Mouse (Mus musculus): ENCODE measurements around the gene St13. TPM values are rescaled to one million over a fixed set of nuclear protein-coding genes. Genes with fewer than 3 reads are reported as not detected.

St13 gene
- polyA plus RNA-seq, 1 experiment from 2014 or later = 196 TPM

GRCm38 (mm10) chr15:81378845-81379244 lies 21.0 kb downstream of the St13 start:
- ATAC-seq (ENCODE audit: low FRiP score) (no peak), DNase-seq (ENCODE audit: low spot score, missing footprints) (no peak)
- Histone ChIP-seq H3K36me3 (ENCODE audit: control insufficient read depth, insufficient read depth, low read length) (peaks cover 16% of the 10 kb centered on the region), H3K4me3 (ENCODE audit: low read depth, low read length) (no peak overlapping the region), H3K4me2 (no peak overlapping the region), H3K4me1 (ENCODE audit: control insufficient read depth, insufficient read depth, low read length) (no peaks in the 10 kb centered on the region), H3K9me3 (ENCODE audit: control insufficient read depth, low read length) (no peaks in the 10 kb centered on the region), H3K27me3 (ENCODE audit: control insufficient read depth, insufficient read depth, low read length) (no peaks in the 10 kb centered on the region), H3K9ac (ENCODE audit: low read length) (no peak overlapping the region), H3K27ac (ENCODE audit: low read depth, low read length) (no peak overlapping the region)
- WGBS = 82% methylated on average over 2 of the region's 2 CpGs

GRCm38 (mm10) chr15:81374621-81375020 lies 25.3 kb downstream of the St13 start:
- H3K27me3 ChIP-seq (ENCODE audit: control insufficient read depth, insufficient read depth, low read length) = no peaks in the 10 kb centered on the region
- H3K27ac ChIP-seq (ENCODE audit: low read depth, low read length) = no peak overlapping the region
- no peaks in the 10 kb centered on the region for H3K9me3 ChIP-seq (ENCODE audit: control insufficient read depth, low read length)
- H3K36me3 ChIP-seq (ENCODE audit: control insufficient read depth, insufficient read depth, low read length) = peaks cover 21% of the 10 kb centered on the region
- H3K4me1 ChIP-seq (ENCODE audit: control insufficient read depth, insufficient read depth, low read length) = no peaks in the 10 kb centered on the region
- H3K9ac ChIP-seq (ENCODE audit: low read length) = no peak overlapping the region
- DNase-seq (ENCODE audit: low spot score, missing footprints) (no peak), ATAC-seq (ENCODE audit: low FRiP score) (no peak)
- H3K4me2 ChIP-seq = no peak overlapping the region
- H3K4me3 ChIP-seq (ENCODE audit: low read depth, low read length) = no peak overlapping the region
- 92% methylated on average over 11 of the region's 11 CpGs for WGBS

- Histone ChIP-seq H3K4me3 (ENCODE audit: low read depth, low read length) (no peak overlapping the region), H3K27me3 (ENCODE audit: control insufficient read depth, insufficient read depth, low read length) (no peaks in the 10 kb centered on the region), H3K9ac (ENCODE audit: low read length) (no peak overlapping the region), H3K27ac (ENCODE audit: low read depth, low read length) (no peak overlapping the region), H3K4me2 (no peak overlapping the region), H3K9me3 (ENCODE audit: control insufficient read depth, low read length) (no peaks in the 10 kb centered on the region), H3K4me1 (ENCODE audit: control insufficient read depth, insufficient read depth, low read length) (no peaks in the 10 kb centered on the region), H3K36me3 (ENCODE audit: control insufficient read depth, insufficient read depth, low read length) (peaks cover 16% of the 10 kb centered on the region)
- 29% methylated on average over 1 of the region's 1 CpGs for WGBS
- ATAC-seq (ENCODE audit: low FRiP score) = no peak
- DNase-seq (ENCODE audit: low spot score, missing footprints) = no peak
These were observed 29.5 kb downstream of the St13 start for GRCm38 (mm10) chr15:81370356-81370755.

GRCm38 (mm10) chr15:81368601-81369000 lies 31.3 kb downstream of the St13 start:
- Histone ChIP-seq H3K9ac (ENCODE audit: low read length) (no peak overlapping the region), H3K9me3 (ENCODE audit: control insufficient read depth, low read length) (no peaks in the 10 kb centered on the region), H3K36me3 (ENCODE audit: control insufficient read depth, insufficient read depth, low read length) (peaks cover 16% of the 10 kb centered on the region), H3K4me2 (no peak overlapping the region), H3K27ac (ENCODE audit: low read depth, low read length) (no peak overlapping the region), H3K4me1 (ENCODE audit: control insufficient read depth, insufficient read depth, low read length) (no peaks in the 10 kb centered on the region), H3K27me3 (ENCODE audit: control insufficient read depth, insufficient read depth, low read length) (no peaks in the 10 kb centered on the region), H3K4me3 (ENCODE audit: low read depth, low read length) (no peak overlapping the region)
- ATAC-seq (ENCODE audit: low FRiP score) = no peak
- 94% methylated on average over 1 of the region's 1 CpGs for WGBS
- no peak for DNase-seq (ENCODE audit: low spot score, missing footprints)

- 92% methylated on average over 4 of the region's 4 CpGs for WGBS
- Histone ChIP-seq H3K9me3 (ENCODE audit: control insufficient read depth, low read length) (no peaks in the 10 kb centered on the region), H3K36me3 (ENCODE audit: control insufficient read depth, insufficient read depth, low read length) (peaks cover 9% of the 10 kb centered on the region; the same call in 1 of the 2 replicates), H3K4me2 (no peak overlapping the region), H3K27ac (ENCODE audit: low read depth, low read length) (no peak overlapping the region), H3K27me3 (ENCODE audit: control insufficient read depth, insufficient read depth, low read length) (no peaks in the 10 kb centered on the region), H3K4me1 (ENCODE audit: control insufficient read depth, insufficient read depth, low read length) (no peaks in the 10 kb centered on the region), H3K9ac (ENCODE audit: low read length) (no peak overlapping the region), H3K4me3 (ENCODE audit: low read depth, low read length) (no peak overlapping the region)
- no peak for DNase-seq (ENCODE audit: low spot score, missing footprints)
- ATAC-seq (ENCODE audit: low FRiP score) = no peak
These were observed 33.6 kb downstream of the St13 start for GRCm38 (mm10) chr15:81366241-81366640.

- no peak overlapping the region for H3K4me2 ChIP-seq
- H3K4me3 ChIP-seq (ENCODE audit: low read depth, low read length) = no peak overlapping the region
- whole genome bisulfite sequencing = 93% methylated on average over 8 of the region's 8 CpGs
- H3K9ac ChIP-seq (ENCODE audit: low read length) = no peak overlapping the region
- no peaks in the 10 kb centered on the region for H3K27me3 ChIP-seq (ENCODE audit: control insufficient read depth, insufficient read depth, low read length)
- no peak overlapping the region for H3K27ac ChIP-seq (ENCODE audit: low read depth, low read length)
- H3K9me3 ChIP-seq (ENCODE audit: control insufficient read depth, low read length) = no peaks in the 10 kb centered on the region
- peaks cover 5% of the 10 kb centered on the region; the same call in 1 of the 2 replicates for H3K36me3 ChIP-seq (ENCODE audit: control insufficient read depth, insufficient read depth, low read length)
- no peak for ATAC-seq (ENCODE audit: low FRiP score)
- H3K4me1 ChIP-seq (ENCODE audit: control insufficient read depth, insufficient read depth, low read length) = no peaks in the 10 kb centered on the region; the same call in 1 of the 2 replicates
- DNase-seq (ENCODE audit: low spot score, missing footprints) = no peak
These were observed 34.6 kb downstream of the St13 start for GRCm38 (mm10) chr15:81365246-81365645.

GRCm38 (mm10) chr15:81364271-81364670 lies 35.6 kb downstream of the St13 start:
- ATAC-seq (ENCODE audit: low FRiP score) (no peak), DNase-seq (ENCODE audit: low spot score, missing footprints) (no peak)
- no peak overlapping the region for H3K4me2 ChIP-seq
- 0 out of 2 replicates have a peak, but pooled peaks cover 4% of the 10 kb centered on the region for H3K36me3 ChIP-seq (ENCODE audit: control insufficient read depth, insufficient read depth, low read length)
- peaks cover 8% of the 10 kb centered on the region; the same call in 1 of the 2 replicates for H3K4me1 ChIP-seq (ENCODE audit: control insufficient read depth, insufficient read depth, low read length)
- 82% methylated on average over 1 of the region's 1 CpGs for WGBS
- H3K27ac ChIP-seq (ENCODE audit: low read depth, low read length) = no peak overlapping the region
- H3K27me3 ChIP-seq (ENCODE audit: control insufficient read depth, insufficient read depth, low read length) = no peaks in the 10 kb centered on the region
- no peak overlapping the region for H3K4me3 ChIP-seq (ENCODE audit: low read depth, low read length)
- no peaks in the 10 kb centered on the region for H3K9me3 ChIP-seq (ENCODE audit: control insufficient read depth, low read length)
- no peak overlapping the region for H3K9ac ChIP-seq (ENCODE audit: low read length)

- ATAC-seq (ENCODE audit: low FRiP score) (no peak), DNase-seq (ENCODE audit: low spot score, missing footprints) (no peak)
- Histone ChIP-seq H3K36me3 (ENCODE audit: control insufficient read depth, insufficient read depth, low read length) (0 out of 2 replicates have a peak, but pooled peaks cover 2% of the 10 kb centered on the region), H3K4me3 (ENCODE audit: low read depth, low read length) (no peak overlapping the region), H3K27me3 (ENCODE audit: control insufficient read depth, insufficient read depth, low read length) (no peaks in the 10 kb centered on the region), H3K4me1 (ENCODE audit: control insufficient read depth, insufficient read depth, low read length) (peaks cover 8% of the 10 kb centered on the region; the same call in 1 of the 2 replicates), H3K4me2 (no peak overlapping the region), H3K9ac (ENCODE audit: low read length) (no peak overlapping the region), H3K27ac (ENCODE audit: low read depth, low read length) (no peak overlapping the region), H3K9me3 (ENCODE audit: control insufficient read depth, low read length) (no peaks in the 10 kb centered on the region)
- WGBS = 98% methylated on average over 1 of the region's 1 CpGs
These were observed 37.4 kb downstream of the St13 start for GRCm38 (mm10) chr15:81362501-81362900.

GRCm38 (mm10) chr15:81361417-81362015 lies 38.4 kb downstream of the St13 start:
- Histone ChIP-seq H3K4me3 (ENCODE audit: low read depth, low read length) (no peak overlapping the region), H3K4me2 (no peak overlapping the region), H3K27me3 (ENCODE audit: control insufficient read depth, insufficient read depth, low read length) (no peaks in the 10 kb centered on the region), H3K36me3 (ENCODE audit: control insufficient read depth, insufficient read depth, low read length) (no peaks in the 10 kb centered on the region), H3K4me1 (ENCODE audit: control insufficient read depth, insufficient read depth, low read length) (peaks cover 10% of the 10 kb centered on the region), H3K27ac (ENCODE audit: low read depth, low read length) (no peak overlapping the region), H3K9me3 (ENCODE audit: control insufficient read depth, low read length) (no peaks in the 10 kb centered on the region), H3K9ac (ENCODE audit: low read length) (no peak overlapping the region)
- ATAC-seq (ENCODE audit: low FRiP score) = no peak
- WGBS = 43% methylated on average over 10 of the region's 10 CpGs
- no peak for DNase-seq (ENCODE audit: low spot score, missing footprints)

All from midbrain, embryonic 11.5 days (tissue).